Mouse (Mus musculus): ENCODE measurements around the gene Myo1h.

GRCm38 (mm10) chr5:114275991-114276390 lies 13.0 kb upstream of the Myo1h start:
- TF ChIP-seq CTCF (IDR thresholded peaks at IDR 0.05; ENCODE audit: borderline replicate concordance, control insufficient read depth, extremely low read depth, insufficient read depth, low read length, poor library complexity) (no peak), POLR2A (IDR thresholded peaks at IDR 0.05; ENCODE audit: control insufficient read depth, extremely low read depth, insufficient read depth, low read length, poor library complexity) (no peak)
